8 mouse cellular contexts compared by ENCODE assay signal in the genomic region with DNA sequence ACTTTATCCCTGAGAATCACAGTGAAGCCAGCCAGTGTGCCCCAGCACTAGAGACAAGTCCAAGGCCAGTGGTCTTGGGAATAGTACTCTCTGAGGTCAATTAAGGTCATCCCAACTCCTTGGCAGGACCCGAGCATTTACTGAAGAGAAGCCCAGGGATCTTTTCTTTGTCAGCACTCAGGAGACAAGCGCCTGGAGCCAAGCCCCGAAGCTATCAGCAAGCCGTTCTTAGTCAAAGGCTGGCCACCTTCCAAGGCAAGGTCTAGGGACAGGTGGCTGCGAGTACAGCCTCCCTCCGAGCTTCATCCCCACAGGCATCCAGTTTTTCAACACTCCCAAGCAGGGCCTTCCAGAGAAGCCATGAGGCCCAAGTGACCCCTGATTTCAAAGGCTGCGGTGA. TPM values are rescaled to one million over a fixed set of nuclear protein-coding genes. Genes with fewer than 3 reads are reported as not detected.
DNase-seq lines count a peak whose midpoint lies in the region.

No protein-coding gene starts in this region.

- peak; percentile 20 for DNase-seq in adrenal gland, postnatal 10 days
- DNase-seq in adrenal gland, postnatal 4 days (ENCODE audit: low spot score in 2 of 2): no peak
- peak; percentile 60 to 65 for DNase-seq in right cerebral cortex, postnatal 10 days (ENCODE audit: low spot score in 2 of 2)
- no peak for DNase-seq in right cerebral cortex, postnatal 14 days
- peak; percentile 54 to 58 for DNase-seq in heart, postnatal 36 days
- no peak for DNase-seq in retina, embryonic 14.5 days (ENCODE audit: low spot score)
- DNase-seq in c-Kit-positive CD71-positive TER-119-positive erythroid progenitor cells, embryonic 14.5 days (ENCODE audit: low spot score): no peak
- no peak for DNase-seq in lung, adult 18-20 months

- intact Hi-C loops in heart, postnatal 36 days (cut with DNase I): no loop called here

RNA-seq across cellular contexts. Expression of a gene that starts 40.4 kb away (rescaled TPM):
- total RNA-seq in adrenal gland, postnatal 10 days (2021): 10 to 100 TPM; 10.3 to 20.0 TPM
- 10 to 100 TPM; 15.6 to 17.0 TPM for total RNA-seq in adrenal gland, postnatal 4 days (2021)
- 10 to 100 TPM; 52.1 to 87.0 TPM for total RNA-seq in heart, postnatal 36 days (2021)

Comparison
In these comparisons a context has a peak if more than half of its experiments do, and no peak if none do; other contexts are left out.
1. DNase-seq: peak in adrenal gland, postnatal 10 days (single experiment), right cerebral cortex, postnatal 10 days (2 of 2) and heart, postnatal 36 days (2 of 2); none in adrenal gland, postnatal 4 days (0 of 2), right cerebral cortex, postnatal 14 days (single experiment), retina, embryonic 14.5 days (single experiment), c-Kit-positive CD71-positive TER-119-positive erythroid progenitor cells, embryonic 14.5 days (single experiment) and lung, adult 18-20 months (0 of 2).